Mouse (Mus musculus): Measurements from ENCODE around the gene Neurl4. TPM values are rescaled to one million over a fixed set of nuclear protein-coding genes. Genes with fewer than 3 reads are reported as not detected.
"Not testable (repeated sequence)": the region's sequence is repeated elsewhere in the genome, so short reads cannot be mapped to it uniquely, and the experiment has no call there.

The Neurl4 gene
- polyA plus RNA-seq, 1 experiment, result 129 TPM

GRCm38 (mm10) chr11:69915667-69916627 lies 15.1 kb downstream of the Neurl4 start:
- no peak for TF ChIP-seq CTCF (IDR thresholded peaks at IDR 0.05; ENCODE audit: borderline replicate concordance, extremely low read depth, insufficient read depth, insufficient read length)
- no peak for TF ChIP-seq POLR2A (IDR thresholded peaks at IDR 0.05; ENCODE audit: borderline replicate concordance, extremely low read depth, insufficient read depth, insufficient read length, poor library complexity, severe bottlenecking)
- no peak for DNase-seq (ENCODE audit: low read depth)

DNA sequence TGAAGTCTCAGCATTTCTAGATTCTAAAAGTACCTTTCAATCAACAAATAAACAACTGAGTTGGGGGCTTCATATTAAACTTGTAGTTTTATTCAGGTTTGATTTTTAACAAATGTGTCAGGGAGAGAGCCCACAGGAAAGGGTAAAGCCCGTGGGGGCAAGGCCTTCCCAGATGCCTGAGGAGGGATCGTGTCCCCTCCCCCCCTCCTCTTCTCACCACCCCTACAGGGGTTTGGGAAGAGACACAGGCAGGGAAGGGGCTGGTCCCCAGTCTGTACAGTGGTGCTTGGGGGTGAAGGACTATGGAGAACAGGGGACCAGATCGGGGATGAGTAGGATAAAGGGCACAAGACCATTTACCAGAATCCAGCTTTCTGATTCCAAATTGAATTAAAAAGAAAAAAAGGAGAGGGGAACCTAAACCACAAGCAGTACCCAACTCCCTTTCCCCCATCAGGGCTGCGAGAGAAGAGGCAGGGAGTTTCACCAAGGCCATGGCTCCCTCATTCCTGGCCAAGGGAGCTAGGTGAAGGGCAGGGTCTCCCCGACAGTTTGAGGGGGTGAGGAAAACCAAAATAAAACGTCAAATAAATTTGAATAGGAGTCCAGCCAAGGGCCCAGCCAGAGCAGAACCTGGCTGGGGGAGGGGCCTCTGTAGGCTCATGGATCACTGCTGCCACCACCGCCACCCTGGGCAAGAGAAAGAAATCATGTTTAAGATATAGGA lies 15.9 kb downstream of the Neurl4 start:
- DNase-seq (ENCODE audit: low read depth), result not testable (repeated sequence)

GRCm38 (mm10) chr11:69917379-69917948 lies 16.6 kb downstream of the Neurl4 start:
- TF ChIP-seq CTCF (IDR thresholded peaks at IDR 0.05; ENCODE audit: borderline replicate concordance, extremely low read depth, insufficient read depth, insufficient read length), result no peak
- TF ChIP-seq POLR2A (IDR thresholded peaks at IDR 0.05; ENCODE audit: borderline replicate concordance, extremely low read depth, insufficient read depth, insufficient read length, poor library complexity, severe bottlenecking), result no peak

GRCm38 (mm10) chr11:69918118-69918517 lies 17.2 kb downstream of the Neurl4 start:
- DNase-seq (ENCODE audit: low read depth), result no peak
- no peak for TF ChIP-seq POLR2A (IDR thresholded peaks at IDR 0.05; ENCODE audit: borderline replicate concordance, extremely low read depth, insufficient read depth, insufficient read length, poor library complexity, severe bottlenecking)
- no peak for TF ChIP-seq CTCF (IDR thresholded peaks at IDR 0.05; ENCODE audit: borderline replicate concordance, extremely low read depth, insufficient read depth, insufficient read length)

More at GRCm38 (mm10) chr11:69917379-69917948, 16.6 kb downstream of the Neurl4 start:
- DNase-seq (ENCODE audit: low read depth), result no peak

DNA sequence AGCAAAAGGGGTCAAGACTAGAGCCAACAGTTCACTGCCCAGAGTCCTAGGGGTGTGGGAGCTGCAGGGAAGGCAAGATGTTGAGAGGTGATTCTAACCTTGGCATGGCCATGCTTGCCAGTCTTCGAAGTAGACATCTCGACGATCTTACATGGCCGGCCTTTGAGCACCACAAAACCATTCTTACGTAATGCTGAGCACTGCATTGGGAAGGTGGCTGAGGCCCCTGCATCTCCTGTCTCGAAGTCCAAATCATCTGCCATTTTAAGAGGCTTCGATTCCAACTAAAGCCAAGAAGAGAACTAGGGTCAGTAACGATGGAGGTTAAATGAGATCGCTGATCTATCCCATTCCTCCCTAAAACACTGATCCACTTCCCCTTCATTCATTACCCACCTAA lies 18.2 kb downstream of the Neurl4 start:
- no peak for DNase-seq (ENCODE audit: low read depth)
- TF ChIP-seq CTCF (IDR thresholded peaks at IDR 0.05; ENCODE audit: borderline replicate concordance, extremely low read depth, insufficient read depth, insufficient read length), result no peak
- no peak for TF ChIP-seq POLR2A (IDR thresholded peaks at IDR 0.05; ENCODE audit: borderline replicate concordance, extremely low read depth, insufficient read depth, insufficient read length, poor library complexity, severe bottlenecking)

DNA sequence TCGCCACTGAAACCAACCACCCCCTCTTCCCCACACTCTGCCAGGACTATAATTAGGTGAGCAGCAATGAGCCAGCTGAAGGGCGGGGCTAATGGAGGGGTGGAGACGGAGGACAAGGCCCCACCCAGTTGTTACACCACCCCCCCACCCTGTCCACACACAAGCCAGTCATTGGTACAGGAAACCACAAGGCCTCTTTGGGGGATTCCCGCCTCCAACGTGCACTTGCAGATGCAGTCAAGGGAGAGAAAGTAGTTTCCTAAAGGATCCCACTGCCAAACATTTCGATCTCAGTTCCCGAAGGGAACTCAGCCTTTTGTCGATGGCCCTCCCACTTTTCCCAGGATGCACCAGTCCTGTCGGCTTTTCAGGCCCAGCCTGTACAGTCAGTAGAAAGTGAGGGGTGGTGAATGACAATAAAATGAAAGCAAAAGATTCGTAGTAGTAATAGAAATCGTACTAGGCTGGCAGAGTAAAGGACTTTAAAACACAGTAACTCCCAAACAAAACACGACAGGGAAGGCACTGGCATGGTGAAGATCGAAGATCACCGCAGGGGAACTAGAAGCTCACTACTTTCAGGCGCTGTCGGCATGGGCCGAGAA lies 18.9 kb downstream of the Neurl4 start:
- DNase-seq (ENCODE audit: low read depth), result peak; percentile 86
- TF ChIP-seq POLR2A (IDR thresholded peaks at IDR 0.05; ENCODE audit: borderline replicate concordance, extremely low read depth, insufficient read depth, insufficient read length, poor library complexity, severe bottlenecking) (no peak), CTCF (IDR thresholded peaks at IDR 0.05; ENCODE audit: borderline replicate concordance, extremely low read depth, insufficient read depth, insufficient read length) (no peak)

- DNase-seq (ENCODE audit: low read depth), result peak; percentile 37
Measured at GRCm38 (mm10) chr11:69920266-69921031, 19.6 kb downstream of the Neurl4 start.

GRCm38 (mm10) chr11:69921114-69922011 lies 20.5 kb downstream of the Neurl4 start, which contains the start of gene Eif5a:
TSS of gene Eif5a (minus strand) at chr11:69921958.
- TF ChIP-seq POLR2A (IDR thresholded peaks at IDR 0.05; ENCODE audit: borderline replicate concordance, extremely low read depth, insufficient read depth, insufficient read length, poor library complexity, severe bottlenecking), result peak; percentile 64
- peak; percentile 69 for TF ChIP-seq CTCF (IDR thresholded peaks at IDR 0.05; ENCODE audit: borderline replicate concordance, extremely low read depth, insufficient read depth, insufficient read length)
- DNase-seq (ENCODE audit: low read depth), result peak; percentile 100

More at GRCm38 (mm10) chr11:69920266-69921031, 19.6 kb downstream of the Neurl4 start:
- TF ChIP-seq POLR2A (IDR thresholded peaks at IDR 0.05; ENCODE audit: borderline replicate concordance, extremely low read depth, insufficient read depth, insufficient read length, poor library complexity, severe bottlenecking) (no peak), CTCF (IDR thresholded peaks at IDR 0.05; ENCODE audit: borderline replicate concordance, extremely low read depth, insufficient read depth, insufficient read length) (no peak)

DNA sequence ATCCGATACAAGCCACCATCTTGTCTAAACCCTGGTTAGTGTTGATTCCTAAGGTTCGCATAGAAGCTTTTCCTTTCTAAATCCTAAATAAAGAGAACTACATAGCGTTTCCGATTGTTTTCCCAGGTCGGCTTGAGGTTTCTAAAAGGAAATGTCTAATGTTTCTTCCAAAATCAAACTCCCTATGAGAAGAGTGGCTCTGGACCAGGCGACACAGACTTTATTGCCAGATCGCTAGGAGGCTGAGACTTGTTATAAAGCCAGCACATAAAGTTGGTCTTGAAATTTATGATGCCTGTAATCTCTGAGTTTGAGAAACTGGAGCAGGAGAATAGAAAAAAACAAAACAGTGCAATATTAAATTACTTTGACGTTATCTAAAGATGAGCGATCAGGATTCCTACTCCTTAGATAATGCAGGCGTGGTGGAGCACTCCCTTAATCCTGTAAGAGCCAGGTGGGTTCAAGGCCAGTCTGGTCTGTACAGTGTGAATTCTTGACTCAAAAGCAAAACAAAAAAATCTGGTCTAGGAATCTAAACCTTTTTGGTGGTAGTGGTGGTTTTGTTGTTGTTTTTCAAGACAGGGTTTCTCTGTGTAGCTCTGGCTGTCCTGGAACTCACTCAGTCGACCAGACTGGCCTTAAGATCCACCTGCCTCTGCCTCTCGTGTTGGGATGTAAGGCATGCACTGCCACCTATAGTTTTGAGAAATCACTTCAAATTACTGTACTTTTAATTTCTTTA lies 21.3 kb downstream of the Neurl4 start:
- no peak for TF ChIP-seq CTCF (IDR thresholded peaks at IDR 0.05; ENCODE audit: borderline replicate concordance, extremely low read depth, insufficient read depth, insufficient read length)
- no peak for TF ChIP-seq POLR2A (IDR thresholded peaks at IDR 0.05; ENCODE audit: borderline replicate concordance, extremely low read depth, insufficient read depth, insufficient read length, poor library complexity, severe bottlenecking)
- peak; percentile 29 for DNase-seq (ENCODE audit: low read depth)
